In genomic region chr1:129001766-129002165, GRCm38 (mm10) we compare ENCODE assay signal across 17 mouse cellular contexts.
"Had no signal": no experiment of that assay in that cellular context is flagged by ENCODE, and none has a peak within 500 bp of the region (broad histone marks: within the 10 kb centered on the region; RNA-seq: fewer than 3 reads in every experiment).

No protein-coding gene starts in this region.

- H3K27ac ChIP-seq: neural tube, embryonic 12.5 days; neural tube, embryonic 13.5 days; neural tube, embryonic 15.5 days; stomach, embryonic 15.5 days; stomach, postnatal 0 days had no signal

- H3K36me3 ChIP-seq: neural tube, embryonic 12.5 days; neural tube, embryonic 13.5 days; neural tube, embryonic 15.5 days; stomach, embryonic 15.5 days had no signal

- DNase-seq: retina, postnatal 1 day; right cerebral cortex, adult 18-20 months; right cerebral cortex, postnatal 14 days; right cerebral cortex, postnatal 25 days; right cerebral cortex, postnatal 4 days; spleen, adult 18-20 months; thymus, adult 18-20 months; thymus, adult 2 months; thymus, postnatal 14 days; thymus, postnatal 25 days; thymus, postnatal 36 days; thymus, postnatal 4 days had no signal

- H3K4me2 ChIP-seq: neural tube, embryonic 12.5 days; neural tube, embryonic 13.5 days; neural tube, embryonic 15.5 days; stomach, embryonic 15.5 days had no signal

- H3K4me3 ChIP-seq: neural tube, embryonic 12.5 days; neural tube, embryonic 13.5 days; neural tube, embryonic 15.5 days; stomach, embryonic 15.5 days had no signal

- H3K9ac ChIP-seq: neural tube, embryonic 12.5 days; neural tube, embryonic 13.5 days; neural tube, embryonic 15.5 days; stomach, embryonic 15.5 days had no signal

- H3K27me3 ChIP-seq: neural tube, embryonic 12.5 days; neural tube, embryonic 13.5 days; neural tube, embryonic 15.5 days; stomach, embryonic 15.5 days had no signal

- H3K9me3 ChIP-seq: neural tube, embryonic 12.5 days; neural tube, embryonic 13.5 days; neural tube, embryonic 15.5 days; stomach, embryonic 15.5 days had no signal

- H3K4me1 ChIP-seq: neural tube, embryonic 12.5 days; neural tube, embryonic 13.5 days; neural tube, embryonic 15.5 days; stomach, embryonic 15.5 days had no signal
